Mouse (Mus musculus): ENCODE measurements around the gene Slc8a1.

Gene Slc8a1

GRCm38 (mm10) chr17:81504040-81504439, 234.1 kb downstream of the Slc8a1 start:
- 81% methylated on average over 2 of the region's 2 CpGs for WGBS

DNA sequence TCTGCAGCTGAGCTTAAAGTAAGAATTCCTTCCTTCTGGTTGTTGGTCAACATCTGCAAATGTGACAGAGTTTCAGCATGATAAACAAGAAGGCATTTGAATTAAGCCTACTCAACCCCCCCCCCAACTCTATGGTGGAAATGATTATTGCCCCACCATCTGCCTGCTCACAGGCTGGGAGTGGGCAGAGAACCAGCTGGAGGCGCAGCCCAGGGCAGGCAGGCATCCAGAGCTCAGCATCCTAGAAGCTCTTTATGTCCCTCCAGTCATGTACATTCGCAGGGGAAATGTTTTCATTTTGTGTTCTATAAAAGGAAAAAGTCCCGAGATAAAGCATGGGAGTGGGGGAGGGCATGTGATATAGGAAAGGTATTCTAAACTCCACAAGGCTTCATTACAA, 235.4 kb downstream of the Slc8a1 start:
- WGBS, result 35% methylated on average over 3 of the region's 3 CpGs

DNA sequence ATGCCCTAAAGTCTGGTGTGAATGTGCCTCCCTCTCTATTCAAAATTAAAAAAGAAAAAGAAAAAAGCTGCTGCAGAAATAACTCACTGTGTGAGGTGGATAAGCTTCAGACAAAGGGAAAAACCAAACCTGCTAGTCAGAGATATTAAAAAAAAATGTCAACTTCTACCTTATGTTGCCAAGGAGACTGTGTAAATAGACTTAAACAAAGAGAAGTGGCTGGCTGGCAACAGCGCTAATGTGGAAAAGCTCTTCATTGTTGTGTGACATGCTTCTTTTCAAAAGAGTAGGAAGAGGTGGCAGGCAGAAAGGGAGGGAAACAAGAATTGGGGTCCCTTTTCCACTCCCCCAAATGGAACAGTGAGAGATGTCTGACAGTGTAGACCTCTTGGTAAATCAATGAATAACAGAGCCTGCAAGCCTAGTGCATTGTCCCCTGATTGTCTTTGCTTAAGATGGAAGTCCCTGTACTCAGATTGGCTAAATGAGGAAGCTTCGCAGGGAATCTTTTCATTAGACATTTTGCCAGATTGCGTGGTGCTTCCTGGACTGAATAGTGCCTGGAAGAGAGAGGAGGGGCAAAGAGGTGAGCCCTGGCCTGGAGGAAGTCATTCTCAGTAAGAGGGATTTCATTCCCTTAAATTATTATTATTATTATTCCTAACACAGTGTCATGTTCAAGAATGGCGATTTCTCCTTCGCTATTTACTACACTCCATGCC, 237.3 kb downstream of the Slc8a1 start:
- 74% methylated on average over 5 of the region's 5 CpGs for WGBS

- WGBS, result 71% methylated on average over 1 of the region's 1 CpGs
Observed at GRCm38 (mm10) chr17:81496616-81497015, 241.6 kb downstream of the Slc8a1 start.

GRCm38 (mm10) chr17:81492216-81492865, 245.8 kb downstream of the Slc8a1 start:
- 55% methylated on average over 6 of the region's 6 CpGs for WGBS

DNA sequence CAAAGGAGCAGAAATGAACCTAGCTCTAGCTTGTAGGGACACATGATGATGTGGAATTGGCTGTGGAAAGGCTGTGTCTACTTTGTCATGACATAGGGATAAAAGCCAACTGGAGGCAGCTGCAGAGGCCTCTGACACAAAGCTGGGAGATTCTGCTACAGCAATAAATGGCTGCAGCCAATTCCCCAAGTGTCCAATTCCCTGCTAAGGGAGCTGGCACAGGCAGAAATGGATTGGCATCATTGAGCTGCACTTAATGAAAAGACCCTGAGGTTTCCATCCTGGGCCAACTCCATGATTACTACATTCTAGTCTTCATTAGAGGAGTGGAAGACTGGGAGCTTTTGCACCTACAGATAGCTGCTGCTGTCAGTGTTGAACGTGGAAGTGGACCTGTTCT, 251.8 kb downstream of the Slc8a1 start:
- WGBS, result 72% methylated on average over 1 of the region's 1 CpGs

GRCm38 (mm10) chr17:81481843-81482490, 256.2 kb downstream of the Slc8a1 start:
- 64% methylated on average over 11 of the region's 11 CpGs for WGBS

DNA sequence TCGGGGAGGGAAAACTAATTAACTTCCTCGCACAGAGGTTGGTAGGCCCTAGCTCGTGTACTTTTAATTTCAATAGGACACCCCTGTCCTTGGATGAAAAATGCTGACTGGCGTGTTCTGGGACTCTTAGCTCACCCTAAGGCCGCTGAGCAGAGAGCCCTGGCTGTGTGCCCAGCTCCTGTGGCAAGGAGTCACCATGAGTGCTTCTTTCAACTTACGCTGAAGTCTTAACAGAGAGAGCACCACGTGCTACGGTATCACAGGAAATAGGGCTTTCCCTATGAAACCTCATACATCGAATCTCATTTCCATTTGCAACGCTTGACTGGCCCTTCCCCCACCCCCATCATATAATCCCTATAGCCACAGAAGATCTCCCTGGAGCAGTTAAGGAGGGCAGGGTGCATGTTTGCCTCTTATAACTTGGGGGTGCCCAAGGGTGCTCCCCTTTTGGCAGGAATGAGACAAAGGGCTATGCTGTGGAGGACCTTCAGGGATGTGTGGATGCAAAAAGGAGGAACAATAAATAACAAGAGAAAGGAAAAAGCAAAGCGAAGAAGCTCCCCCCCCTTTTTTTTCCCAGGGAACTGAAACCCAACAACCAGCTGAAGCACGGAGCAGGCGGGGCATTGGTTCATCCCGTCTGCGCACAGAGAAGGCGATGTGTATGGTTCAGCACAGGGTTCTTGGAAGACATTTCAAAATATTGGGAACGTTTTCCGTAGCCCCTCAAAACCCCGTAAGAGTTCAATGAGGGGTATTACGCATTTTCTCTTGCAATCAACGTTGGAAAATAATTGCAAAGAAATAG, 257.6 kb downstream of the Slc8a1 start:
- WGBS, result 64% methylated on average over 21 of the region's 21 CpGs

DNA sequence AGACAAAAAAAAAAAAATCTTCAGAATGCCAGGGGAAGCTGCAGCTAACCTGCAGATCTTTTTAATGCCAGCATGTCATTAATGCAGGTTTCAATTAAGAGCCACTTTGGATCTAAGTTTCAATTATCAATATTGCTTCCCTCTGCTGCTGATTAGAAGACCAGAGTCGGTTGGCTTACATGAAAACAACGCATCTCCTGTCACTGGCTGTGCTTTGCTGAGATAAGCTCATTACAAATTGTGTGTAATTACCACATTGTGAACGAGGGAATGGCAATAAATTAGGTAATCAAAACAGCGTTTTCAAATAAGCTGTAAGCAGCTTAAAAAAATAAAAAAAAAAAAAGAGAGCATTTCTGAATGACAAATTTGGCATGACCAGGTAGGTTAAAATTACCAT, 258.4 kb downstream of the Slc8a1 start:
- WGBS, result 71% methylated on average over 4 of the region's 4 CpGs

DNA sequence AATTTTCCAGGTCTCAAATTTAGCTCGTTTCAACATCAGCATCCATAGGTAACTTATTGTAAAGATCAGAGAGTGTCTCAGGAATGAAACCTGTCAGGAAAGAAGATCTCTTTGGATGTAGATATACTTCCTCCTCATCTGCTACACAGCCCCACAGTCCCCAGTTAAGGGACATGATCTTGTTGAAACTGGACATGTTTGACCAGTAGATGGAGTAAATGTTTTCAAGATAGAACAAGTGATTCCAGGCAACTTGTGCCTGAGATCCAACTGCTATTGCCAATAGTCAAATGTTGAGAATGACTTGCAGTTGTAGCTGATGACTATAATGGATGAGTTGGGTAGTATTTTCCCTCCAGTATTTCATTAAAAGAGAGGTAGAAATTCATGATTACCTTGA, 260.8 kb downstream of the Slc8a1 start:
- 80% methylated on average over 1 of the region's 1 CpGs for WGBS

DNA sequence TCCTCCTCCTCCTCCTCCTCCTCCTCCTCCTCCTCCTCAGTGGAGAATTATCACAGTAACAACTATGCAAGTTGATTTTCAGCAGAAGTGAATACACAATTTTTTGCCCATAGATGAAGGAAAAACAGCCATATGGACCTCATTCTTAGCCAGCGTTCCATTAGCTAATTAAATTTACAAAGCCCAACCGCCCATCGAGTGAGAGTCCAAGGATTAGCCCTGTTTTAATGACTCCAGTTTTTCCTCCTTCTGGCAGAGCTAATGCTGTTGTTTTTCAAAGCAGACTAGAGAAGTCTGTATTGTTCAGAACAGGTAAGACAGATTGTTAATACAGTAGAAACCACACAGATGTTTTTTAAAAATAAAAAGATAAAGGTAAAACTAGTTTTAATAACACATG, 264.8 kb downstream of the Slc8a1 start:
- WGBS, result 65% methylated on average over 3 of the region's 3 CpGs

- 47% methylated on average over 5 of the region's 5 CpGs for WGBS
Observed at GRCm38 (mm10) chr17:81468941-81469340, 269.2 kb downstream of the Slc8a1 start.

- WGBS, result 84% methylated on average over 3 of the region's 3 CpGs
Observed at GRCm38 (mm10) chr17:81459379-81459778, 278.8 kb downstream of the Slc8a1 start.

GRCm38 (mm10) chr17:81455977-81456376, 282.2 kb downstream of the Slc8a1 start:
- WGBS, result 71% methylated on average over 7 of the region's 7 CpGs

DNA sequence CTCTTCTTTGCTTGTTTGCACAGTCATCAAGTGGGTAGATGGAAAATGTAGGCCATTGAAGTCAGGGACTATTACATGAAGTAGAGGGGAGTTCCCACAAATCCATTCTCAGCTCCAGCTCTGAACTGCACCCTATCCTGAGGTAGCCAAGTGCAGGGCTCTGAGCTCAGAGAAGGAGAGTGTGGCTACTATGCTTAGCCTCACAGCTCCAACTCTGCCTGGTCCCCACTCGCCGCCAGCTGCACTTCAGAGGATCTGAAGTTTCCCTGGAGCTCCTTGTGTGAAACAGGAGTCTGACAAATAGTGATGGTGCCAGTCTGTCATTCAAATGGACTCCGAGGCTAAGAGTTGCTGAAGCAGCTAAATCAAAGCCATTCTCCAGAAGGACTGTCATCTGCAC, 282.9 kb downstream of the Slc8a1 start:
- WGBS, result 48% methylated on average over 3 of the region's 3 CpGs

DNA sequence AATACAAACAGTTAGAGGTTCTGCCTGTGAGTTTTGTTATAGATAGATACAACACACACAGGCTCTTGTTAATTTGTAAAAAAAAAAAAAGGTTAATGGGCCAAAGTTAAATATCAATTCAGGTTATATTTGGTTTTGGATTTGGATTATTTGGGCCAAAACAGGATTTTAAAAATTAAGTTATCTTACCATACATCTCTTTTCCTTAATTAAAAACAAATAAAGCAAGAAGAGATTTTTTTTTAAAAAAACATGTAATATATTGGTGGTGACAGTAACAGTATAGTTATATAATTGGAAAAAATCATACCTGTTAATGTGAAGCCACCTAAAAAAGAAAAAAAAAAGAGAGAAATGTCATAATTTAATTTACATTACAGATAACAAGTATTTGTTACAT, 296.7 kb downstream of the Slc8a1 start, which contains the start of gene Gm11096:
Gm11096 (plus strand) TSS at position 301 of the 400 bp plus-strand sequence.

DNA sequence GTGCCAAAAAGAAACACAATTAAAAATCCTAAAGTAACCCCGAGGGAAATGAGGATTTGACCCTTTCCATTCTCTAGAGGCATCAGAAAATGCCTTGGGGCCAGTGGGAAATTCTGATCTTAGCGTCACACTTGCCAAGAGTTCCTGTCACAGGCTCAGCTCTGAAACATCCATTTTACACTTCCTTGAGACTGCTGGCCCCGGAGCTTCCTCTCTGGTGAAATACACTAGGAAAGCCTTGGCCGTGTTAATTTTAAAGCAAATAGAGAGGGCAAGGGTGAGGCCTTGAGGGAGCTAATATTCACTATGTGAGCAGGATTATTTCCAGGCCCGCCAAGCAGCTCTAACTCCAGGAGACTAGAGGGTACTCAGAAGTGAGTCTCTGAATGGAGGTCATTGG, 305.0 kb downstream of the Slc8a1 start:
- 64% methylated on average over 5 of the region's 5 CpGs for WGBS

DNA sequence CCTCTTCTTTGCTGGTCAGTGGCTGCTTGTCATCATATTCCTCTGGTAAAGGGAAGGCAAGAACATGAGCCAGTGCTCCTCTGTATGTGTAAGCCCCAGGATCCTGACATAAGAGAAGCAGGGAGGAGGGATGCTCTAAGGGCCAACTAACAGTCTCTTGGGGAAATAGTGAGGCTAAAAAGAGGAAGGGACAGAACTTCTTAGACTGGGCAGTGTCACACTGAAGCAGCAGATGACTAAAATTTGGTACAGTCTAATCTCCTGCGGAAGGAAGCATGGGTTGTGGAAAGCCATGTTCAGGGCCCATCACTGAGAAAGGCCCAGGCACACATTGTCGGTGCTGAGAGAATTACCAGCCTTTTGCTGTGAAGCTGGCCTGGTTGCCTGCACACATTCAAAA, 305.4 kb downstream of the Slc8a1 start:
- 68% methylated on average over 2 of the region's 2 CpGs for WGBS

DNA sequence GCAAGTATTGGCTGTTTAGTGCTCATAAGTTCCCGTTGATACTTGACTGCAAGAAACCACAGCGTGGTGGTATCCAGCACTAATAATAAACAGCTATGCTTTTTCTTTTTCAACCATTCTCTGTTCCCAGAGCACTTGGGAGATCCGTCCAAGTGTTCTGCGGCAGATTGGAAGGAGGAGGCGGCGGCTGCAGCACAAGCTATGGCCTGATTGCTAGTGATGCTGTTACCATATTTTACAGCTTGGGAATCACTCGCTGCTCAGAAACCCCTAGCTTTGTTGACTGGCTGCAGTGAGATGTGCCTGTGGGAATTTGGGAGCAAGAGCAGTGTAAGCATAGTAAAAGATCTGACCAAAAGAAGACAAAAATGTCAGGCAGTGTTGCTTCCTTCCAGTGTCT, 310.9 kb downstream of the Slc8a1 start:
- WGBS, result 49% methylated on average over 7 of the region's 7 CpGs

- WGBS, result 65% methylated on average over 10 of the region's 10 CpGs
Observed at GRCm38 (mm10) chr17:81424256-81424912, 313.8 kb downstream of the Slc8a1 start.

GRCm38 (mm10) chr17:81419802-81420459, 318.2 kb downstream of the Slc8a1 start:
- WGBS, result 51% methylated on average over 10 of the region's 10 CpGs
